Mouse (Mus musculus): ENCODE results near the gene Gale.

The Gale gene

GRCm38 (mm10) chr4:135963457-135964193 lies at the start of gene Gale:
TSS of gene Gale (plus strand) at chr4:135963727.
- DNase-seq = peak; percentile 97 to 99

DNA sequence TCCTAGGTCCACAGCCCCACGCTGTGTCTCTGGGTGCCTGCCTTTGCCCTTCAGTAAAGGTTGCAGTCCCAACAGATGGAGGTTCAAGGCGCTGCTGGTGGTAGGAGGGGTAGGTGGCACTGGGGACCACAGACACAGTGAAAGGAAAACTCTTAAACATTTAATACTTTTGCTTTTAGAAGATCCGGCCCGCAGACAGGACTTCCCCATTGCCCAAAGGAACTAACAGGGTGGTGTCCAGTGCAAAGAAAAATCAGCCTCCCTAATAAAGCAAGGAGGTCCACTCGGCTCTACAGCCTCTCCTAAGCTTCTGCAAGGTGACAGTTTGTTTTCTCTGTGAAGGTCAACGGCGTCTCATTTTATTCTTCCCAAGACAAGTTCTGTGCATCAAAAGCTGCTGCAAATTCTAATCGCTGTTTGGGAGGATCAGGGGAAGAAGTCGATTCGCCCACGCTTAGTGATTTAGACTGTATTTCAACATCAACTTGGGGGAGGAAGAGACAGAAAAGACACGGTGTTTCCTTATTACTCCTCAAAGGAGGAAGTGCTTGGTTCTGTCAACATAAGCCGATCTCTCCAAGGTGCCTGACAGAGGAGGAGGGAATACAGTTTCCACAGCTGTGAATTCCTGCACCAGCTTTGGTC lies 44.8 kb upstream of the Gale start:
- no peak for DNase-seq

DNA sequence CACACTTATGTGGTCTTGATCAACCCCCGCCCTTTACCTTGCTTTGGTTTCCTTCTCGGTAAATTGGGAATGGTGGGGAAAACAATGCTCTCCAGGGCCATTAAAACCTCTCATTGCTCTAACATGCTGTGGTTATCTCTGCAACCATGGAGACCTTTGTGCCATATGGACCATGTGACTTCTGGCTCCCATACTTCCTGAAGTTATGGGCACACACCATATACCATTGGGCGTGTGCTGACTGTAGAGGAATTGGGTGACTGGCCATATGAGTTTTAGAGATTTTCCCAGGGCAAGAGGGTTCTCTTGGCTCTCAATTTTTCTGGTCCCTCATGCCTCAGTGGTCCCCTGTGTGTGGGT lies 44.3 kb upstream of the Gale start:
- DNase-seq = no peak

GRCm38 (mm10) chr4:135920304-135921241 lies 43.0 kb upstream of the Gale start, which contains the start of gene Fuca1:
TSS of gene Fuca1 (plus strand) at chr4:135920735.
- DNase-seq = peak; percentile 96 to 97

GRCm38 (mm10) chr4:135921257-135922120 lies 42.0 kb upstream of the Gale start:
- peak; percentile 23 to 26 for DNase-seq

DNA sequence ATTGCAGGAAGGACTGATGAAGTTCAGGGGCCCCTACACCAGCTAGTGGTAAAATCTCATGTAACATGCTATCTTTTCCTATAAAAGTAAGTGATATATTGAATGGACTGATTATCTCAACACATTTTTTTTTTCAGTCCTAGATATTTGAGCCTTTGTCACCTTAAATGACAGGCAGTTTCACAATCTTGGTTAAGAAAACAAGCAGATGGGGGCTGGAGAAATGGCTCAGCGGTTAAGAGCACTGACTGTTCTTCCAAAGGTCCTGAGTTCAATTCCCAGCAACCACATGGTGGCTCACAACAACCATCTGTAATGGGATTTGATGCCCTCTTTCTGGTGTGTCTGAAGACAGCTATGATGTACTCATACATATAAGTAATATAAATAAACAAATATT lies 41.3 kb upstream of the Gale start:
- no peak for DNase-seq

DNA sequence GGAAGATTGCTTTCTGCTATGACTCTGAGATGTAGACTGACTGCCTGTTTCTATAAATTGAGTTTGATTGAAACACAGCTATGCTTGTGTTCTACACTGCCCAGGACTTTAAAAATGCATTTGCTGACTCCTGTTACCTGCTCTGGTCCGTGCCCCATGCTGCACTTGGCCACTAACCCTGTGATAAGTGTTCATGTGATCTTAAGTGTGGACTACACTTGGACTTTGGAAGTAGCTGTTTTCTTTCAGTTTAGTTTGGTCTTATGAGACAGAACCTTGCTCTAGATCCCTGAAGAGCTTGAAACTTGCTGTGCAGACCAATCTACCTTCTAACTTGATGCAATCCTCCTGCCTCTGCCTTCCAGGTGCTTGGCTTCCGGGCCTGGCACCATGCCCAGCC lies 39.1 kb upstream of the Gale start:
- DNase-seq = no peak

DNA sequence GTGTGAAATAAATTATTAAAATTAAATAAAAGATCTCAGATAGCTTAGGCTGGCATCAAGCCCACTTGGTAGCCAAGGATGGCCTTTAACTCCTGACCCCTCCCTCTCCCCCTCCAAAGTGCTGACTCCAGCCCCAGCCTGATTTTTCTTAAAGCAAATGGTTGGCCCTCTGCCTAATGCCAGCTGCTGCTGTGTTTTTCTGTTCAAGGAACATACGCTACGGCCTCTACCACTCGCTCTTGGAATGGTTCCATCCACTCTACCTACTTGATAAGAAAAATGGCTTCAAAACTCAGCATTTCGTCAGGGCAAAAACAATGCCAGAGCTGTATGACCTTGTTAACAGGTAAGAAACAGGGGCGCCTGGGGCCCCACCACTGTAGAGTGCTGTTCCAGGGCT lies 38.2 kb upstream of the Gale start:
- no peak for DNase-seq

DNA sequence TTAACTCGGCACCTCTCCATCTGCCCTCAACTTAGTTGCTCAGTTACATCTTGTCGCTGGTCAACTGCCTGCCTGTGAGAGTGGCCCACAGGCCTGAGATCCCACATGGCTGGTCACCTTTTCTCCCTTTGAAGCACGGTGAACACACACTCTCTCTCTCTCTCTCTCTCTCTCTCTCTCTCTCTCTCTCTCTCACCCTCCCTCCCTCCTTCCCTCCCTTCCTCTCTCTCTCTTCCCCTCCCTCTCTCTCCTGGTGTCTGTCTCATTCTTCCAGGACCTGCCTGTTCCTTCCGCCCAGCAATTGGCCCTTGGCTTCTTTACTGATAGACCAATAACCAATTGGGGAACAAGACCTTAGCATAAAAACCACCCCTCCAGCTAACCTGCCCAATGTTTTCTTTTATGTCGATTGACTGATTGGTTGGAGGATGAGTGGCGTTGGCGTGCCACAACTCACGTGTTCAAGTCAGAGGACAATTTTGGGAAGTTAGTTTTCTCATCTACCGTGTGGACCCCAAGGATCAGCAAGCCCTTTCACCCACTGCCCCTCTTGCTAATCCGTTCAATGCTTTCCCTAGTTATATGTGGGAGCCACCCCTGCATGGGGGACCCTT lies 37.2 kb upstream of the Gale start:
- no peak for DNase-seq

- no peak for DNase-seq
Observed at GRCm38 (mm10) chr4:135926861-135927260, 36.7 kb upstream of the Gale start.

DNA sequence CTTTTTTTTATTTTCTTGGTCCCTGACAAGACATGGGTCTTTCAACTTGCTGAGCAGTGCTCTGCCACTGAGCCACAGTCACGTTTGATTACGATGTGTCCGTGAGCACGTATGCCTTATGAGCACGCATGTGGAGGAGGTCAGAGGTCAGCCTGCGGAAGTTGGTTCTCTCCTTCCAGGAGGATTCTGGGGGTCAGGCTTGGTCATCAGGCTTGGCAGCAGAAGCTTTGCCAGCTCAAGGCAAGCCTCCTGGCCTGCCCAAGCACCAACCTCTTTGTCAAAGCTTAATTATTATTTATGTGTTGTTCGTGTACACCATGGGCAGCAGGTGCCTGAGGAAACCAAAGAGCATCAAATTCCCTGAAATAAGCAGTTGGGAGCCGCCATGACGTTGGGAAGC lies 35.2 kb upstream of the Gale start:
- DNase-seq = no peak

DNA sequence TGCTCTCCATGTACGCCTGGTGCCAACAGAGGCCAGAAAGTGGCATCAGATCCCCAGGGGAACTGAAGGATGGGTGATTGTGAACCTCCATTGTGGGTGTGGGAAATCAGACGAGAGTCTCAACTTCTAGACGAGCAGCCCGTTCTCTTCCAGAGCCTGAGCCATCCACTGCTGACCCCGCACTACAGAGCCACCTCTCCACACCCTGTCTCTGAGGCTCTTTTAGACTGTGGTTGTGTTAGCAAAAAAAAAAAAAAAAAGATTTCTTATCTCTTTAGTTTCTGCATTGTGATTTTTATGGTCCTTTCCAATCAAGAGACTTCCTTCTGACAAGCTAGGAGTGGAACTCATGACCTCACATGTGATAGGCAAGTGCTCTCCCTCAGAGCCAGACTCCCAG lies 34.1 kb upstream of the Gale start:
- DNase-seq = no peak

DNA sequence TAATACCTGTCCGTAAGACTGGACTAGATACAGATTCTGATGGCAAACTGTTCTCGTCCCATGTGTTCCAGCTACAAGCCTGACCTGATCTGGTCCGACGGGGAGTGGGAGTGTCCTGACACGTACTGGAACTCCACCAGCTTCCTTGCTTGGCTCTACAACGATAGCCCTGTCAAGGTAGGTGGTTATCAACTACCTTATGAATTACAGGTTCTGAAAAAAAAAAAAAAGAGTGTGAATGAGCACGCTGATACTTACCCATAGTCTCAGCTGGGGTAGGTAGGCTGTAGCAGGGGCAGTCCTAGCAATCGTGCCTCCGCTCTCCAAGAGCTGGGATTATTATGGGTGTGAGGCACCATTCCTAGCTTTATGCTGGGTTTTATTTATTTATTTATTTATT lies 33.7 kb upstream of the Gale start:
- no peak for DNase-seq

DNA sequence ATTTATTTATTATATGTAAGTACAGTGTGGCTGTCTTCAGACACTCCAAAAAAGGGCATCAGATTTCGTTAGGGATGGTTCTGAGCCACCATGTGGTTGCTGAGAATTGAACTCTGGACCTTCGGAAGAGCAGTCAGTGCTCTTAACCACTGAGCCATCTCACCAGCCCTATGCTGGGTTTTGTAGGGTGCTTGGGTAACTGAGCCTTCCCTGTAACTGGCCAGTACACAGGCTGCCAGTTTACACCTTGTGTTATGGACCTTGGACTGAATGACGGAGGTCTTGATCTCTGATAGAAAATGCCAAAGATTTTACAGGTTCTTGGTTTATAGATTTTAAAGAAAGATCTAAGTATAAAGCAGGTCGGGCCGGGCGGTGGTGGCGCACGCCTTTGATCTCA lies 33.3 kb upstream of the Gale start:
- DNase-seq = no peak

GRCm38 (mm10) chr4:135931832-135932231 lies 31.7 kb upstream of the Gale start:
- DNase-seq = peak in 1 of 2 experiments; percentile 44

GRCm38 (mm10) chr4:135934708-135935500 lies 28.6 kb upstream of the Gale start:
- no peak for DNase-seq

- DNase-seq = no peak
Observed at GRCm38 (mm10) chr4:135935502-135935901, 28.0 kb upstream of the Gale start.

DNA sequence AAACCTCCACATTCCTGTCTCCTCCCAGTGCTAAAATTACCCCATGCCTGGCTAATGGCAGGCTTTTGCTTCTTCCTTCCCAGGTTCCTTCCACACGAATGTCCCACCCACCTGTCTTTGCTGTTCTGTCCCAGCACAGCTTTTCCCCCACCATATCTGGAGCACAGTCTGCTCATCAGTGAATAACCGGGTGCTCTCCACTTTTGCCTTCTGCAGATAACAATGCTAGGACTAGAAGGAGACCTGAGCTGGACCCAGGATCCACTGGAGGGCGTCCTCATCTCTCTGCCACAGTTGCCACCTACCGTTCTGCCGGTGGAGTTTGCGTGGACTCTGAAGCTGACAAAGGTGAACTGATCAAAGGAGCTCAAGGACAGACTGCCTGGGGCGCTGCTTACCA lies 24.7 kb upstream of the Gale start:
- DNase-seq = no peak

GRCm38 (mm10) chr4:135941026-135941425 lies 22.5 kb upstream of the Gale start:
- peak in 1 of 2 experiments; percentile 36 for DNase-seq

DNA sequence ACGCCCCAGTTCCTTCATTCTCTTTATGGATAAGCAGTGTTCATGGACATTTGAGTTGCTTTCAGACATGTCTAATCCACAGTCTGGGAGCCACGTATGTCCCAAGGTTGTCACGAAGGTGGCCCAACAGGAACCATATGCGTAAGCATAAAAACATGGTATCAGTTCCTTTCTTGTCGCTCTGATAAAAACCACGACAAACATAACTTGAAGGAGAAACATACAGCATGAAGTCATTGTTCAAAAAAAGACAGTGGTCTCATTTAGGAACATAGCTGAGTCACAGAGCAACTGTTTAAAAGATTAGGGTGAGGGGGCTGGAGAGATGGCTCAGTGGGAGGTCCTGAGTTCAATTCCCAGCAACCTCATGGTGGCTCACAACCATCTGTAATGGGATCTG lies 21.3 kb upstream of the Gale start:
- DNase-seq = no peak

GRCm38 (mm10) chr4:135943389-135943788 lies 20.1 kb upstream of the Gale start:
- peak; percentile 43 to 44 for DNase-seq

Measured in cerebellum, postnatal 25 days (tissue).